Mouse (Mus musculus): ENCODE results near the gene Kcnk13.

DNA sequence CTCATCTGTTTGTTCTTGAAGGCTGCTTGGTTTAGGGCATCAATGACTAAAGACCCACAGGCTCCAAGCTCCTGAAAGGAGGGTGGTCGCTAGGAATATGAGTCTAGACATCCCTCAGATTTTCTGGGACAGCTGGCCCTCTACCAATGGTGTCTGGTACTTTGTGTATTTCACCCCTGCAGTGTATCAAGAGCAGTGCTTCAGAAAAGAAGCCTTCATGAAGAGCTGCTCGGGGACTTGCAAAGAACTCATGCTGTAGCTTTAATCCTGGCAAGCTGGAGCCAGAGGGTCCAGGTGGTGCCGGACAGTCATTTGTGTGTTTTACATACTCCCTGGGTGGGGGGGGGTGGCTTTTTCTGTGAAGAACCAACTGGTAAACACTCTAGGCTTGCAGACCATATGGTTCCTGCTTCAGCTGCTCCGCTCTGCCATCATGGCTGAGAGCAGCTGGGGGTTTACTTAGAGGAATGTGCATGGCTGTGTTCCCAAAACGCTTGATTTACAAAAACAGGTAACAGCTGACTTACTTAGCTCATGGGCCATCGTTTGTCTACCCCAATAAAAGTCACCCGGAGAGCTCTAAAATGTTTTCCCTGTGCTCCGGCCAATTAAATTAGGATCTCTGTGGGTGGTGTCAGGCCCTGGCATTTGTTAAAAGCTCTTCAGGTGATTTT is 38.8 kb downstream of the Kcnk13 start:
- TF ChIP-seq CTCF (IDR thresholded peaks at IDR 0.05; ENCODE audit: borderline replicate concordance, insufficient read depth, low read depth, low read length) (no peak), POLR2A (IDR thresholded peaks at IDR 0.05; ENCODE audit: borderline replicate concordance, insufficient read depth, low read length) (no peak)
